Mouse (Mus musculus): ENCODE results near the gene Caly. TPM values are rescaled to one million over a fixed set of nuclear protein-coding genes. Genes with fewer than 3 reads are reported as not detected.

Caly gene
- polyA plus RNA-seq (2012; rRNA removed), result 0.10 and 0.16 TPM in 2 replicates

GRCm38 (mm10) chr7:140082242-140082678, at the start of gene Caly:
TSS of gene Caly (minus strand) at chr7:140082548.

GRCm38 (mm10) chr7:140116329-140117054, 34.1 kb upstream of the Caly start, which contains the start of gene Echs1:
TSS of gene Echs1 (minus strand) at chr7:140116476.

GRCm38 (mm10) chr7:140115583-140116328, 33.4 kb upstream of the Caly start, which contains the start of gene Paox:
TSS of gene Paox (plus strand) at chr7:140115799.

GRCm38 (mm10) chr7:140101993-140102860, 19.9 kb upstream of the Caly start, which contains the start of gene Fuom:
TSS of gene Fuom (minus strand) at chr7:140102441.

GRCm38 (mm10) chr7:140092924-140093528, 10.7 kb upstream of the Caly start, which contains the start of gene Prap1:
TSS of gene Prap1 (plus strand) at chr7:140093395.

GRCm38 (mm10) chr7:140048361-140049114, 33.8 kb downstream of the Caly start, which contains the start of gene Msx3:
TSS of gene Msx3 (minus strand) at chr7:140049089.

GRCm38 (mm10) chr7:140036281-140037170, 45.8 kb downstream of the Caly start, which contains the start of the genes Zfp511 and Tubgcp2:
TSS of gene Zfp511 (plus strand) at chr7:140036391.
TSS of gene Tubgcp2 (minus strand) at chr7:140036669.

Other genes starting within 250 kb of the Caly start
- gene Adgra1, start 248.4 kb downstream of the Caly start, polyA plus RNA-seq (2012; rRNA removed), result 0.01 TPM in 1 of 2 replicates, not detected in the other
- 0.01 TPM in 1 of 2 replicates, not detected in the other for gene Kndc1, start 187.9 kb downstream of the Caly start, polyA plus RNA-seq (2012; rRNA removed)
- gene Utf1, start 138.8 kb downstream of the Caly start, polyA plus RNA-seq (2012; rRNA removed), result not detected in 2 replicates
- gene 6430531B16Rik, start 103.8 kb downstream of the Caly start, polyA plus RNA-seq (2012; rRNA removed), result 0.02 and 0.03 TPM in 2 replicates
- 4.0 and 5.6 TPM in 2 replicates for gene Adam8, start 90.0 kb downstream of the Caly start, polyA plus RNA-seq (2012; rRNA removed)
- gene Zfp511, start 46.2 kb downstream of the Caly start, polyA plus RNA-seq (2012; rRNA removed), result 23.0 and 29.2 TPM in 2 replicates
- 12.7 and 13.4 TPM in 2 replicates for gene Tubgcp2, start 45.9 kb downstream of the Caly start, polyA plus RNA-seq (2012; rRNA removed)
- gene Msx3, start 33.5 kb downstream of the Caly start, polyA plus RNA-seq (2012; rRNA removed), result not detected in 2 replicates
- gene Prap1, start 10.8 kb upstream of the Caly start, polyA plus RNA-seq (2012; rRNA removed), result 0.13 and 2.6 TPM in 2 replicates
- gene Fuom, start 19.9 kb upstream of the Caly start, polyA plus RNA-seq (2012; rRNA removed), result 41.2 and 46.1 TPM in 2 replicates
- gene Paox, start 33.3 kb upstream of the Caly start, polyA plus RNA-seq (2012; rRNA removed), result 23.8 and 27.8 TPM in 2 replicates
- gene Echs1, start 33.9 kb upstream of the Caly start, polyA plus RNA-seq (2012; rRNA removed), result 112 and 123 TPM in 2 replicates
- 15.7 and 16.2 TPM in 2 replicates for gene Mtg1, start 55.0 kb upstream of the Caly start, polyA plus RNA-seq (2012; rRNA removed)
- 0.01 and 0.04 TPM in 2 replicates for gene Sprn, start 72.3 kb upstream of the Caly start, polyA plus RNA-seq (2012; rRNA removed)
- gene Olfr522, start 82.2 kb upstream of the Caly start, polyA plus RNA-seq (2012; rRNA removed), result not detected in 2 replicates
- gene Olfr523, start 90.7 kb upstream of the Caly start, polyA plus RNA-seq (2012; rRNA removed), result not detected in 2 replicates
- not detected in 2 replicates for gene Olfr524, start 123.4 kb upstream of the Caly start, polyA plus RNA-seq (2012; rRNA removed)
- 0.05 and 0.06 TPM in 2 replicates for gene Cd163l1, start 135.7 kb upstream of the Caly start, polyA plus RNA-seq (2012; rRNA removed)
- 0.01 TPM in 1 of 2 replicates, not detected in the other for gene 5830411N06Rik, start 164.7 kb upstream of the Caly start, polyA plus RNA-seq (2012; rRNA removed)
- not detected in 2 replicates for gene Olfr525, start 238.3 kb upstream of the Caly start, polyA plus RNA-seq (2012; rRNA removed)